Mouse (Mus musculus): ENCODE data around the gene Smarcd1.

- no peak for TF ChIP-seq CTCF (conservative IDR thresholded peaks at IDR 0.05; ENCODE audit: low read length)
- TF ChIP-seq NANOG (IDR thresholded peaks at IDR 0.05; ENCODE audit: borderline replicate concordance, low read length): no peak
Observed at GRCm38 (mm10) chr15:99653876-99654275, 48.1 kb upstream of the Smarcd1 start.

Measured in E14TG2a.4 (cell line).